Mouse (Mus musculus) CH12.LX (cell line): Measurements from ENCODE around the gene Atp2b4. TPM values are rescaled to one million over a fixed set of nuclear protein-coding genes. Genes with fewer than 3 reads are reported as not detected.

Experiments
- DNase-seq: peaks from one replicate; pipeline ENCODE4 v3.0.0-alpha.2; 2013; ENCODE audit errors: extremely low read depth
- H3K27ac ChIP-seq: 2 replicates; pipeline ENCODE4 v1.5.1; 2012; ENCODE audit warnings: low read depth, mild to moderate bottlenecking, control low read depth, moderate library complexity; ENCODE audit not compliant: insufficient read depth
- H3K27me3 ChIP-seq: replicated peaks from 2 replicates; pipeline ENCODE3; 2012; ENCODE audit warnings: inconsistent platforms
- H3K36me3 ChIP-seq, 2 experiments: replicated peaks in 1 of 2; 2 replicates each; pipeline versions ENCODE3 to v1.6.1; 2012; ENCODE audit warnings: inconsistent platforms in 1 of 2, low read length in 1 of 2, mild to moderate bottlenecking in 1 of 2, mixed read lengths in 1 of 2, moderate library complexity in 1 of 2; ENCODE audit not compliant: control insufficient read depth in 1 of 2, insufficient read depth in 1 of 2
- H3K4me1 ChIP-seq, 2 experiments: 2 replicates each; pipeline ENCODE4 v1.6.1; 2012; ENCODE audit warnings: inconsistent platforms in 1 of 2, moderate library complexity in 1 of 2; ENCODE audit not compliant: insufficient read depth in 2 of 2, control insufficient read depth in 1 of 2
- H3K4me2 ChIP-seq: 2 replicates; pipeline ENCODE4 v1.6.1; 2012; ENCODE audit warnings: low read depth, mild to moderate bottlenecking, control low read depth; ENCODE audit not compliant: poor library complexity, insufficient read depth, severe bottlenecking
- H3K4me3 ChIP-seq, 3 experiments: fragments of 150-350 bp in 1 of 3; sonication (generic) in 1 of 3; replicated peaks in 1 of 3; 2 replicates each; pipeline versions ENCODE3 to v1.5.1; 2011 to 2012; ENCODE audit warnings: low read depth in 2 of 3, low read length in 2 of 3, mild to moderate bottlenecking in 2 of 3, moderate library complexity in 2 of 3, control low read depth in 1 of 3, improper control_type of control experiment in 1 of 3, inconsistent platforms in 1 of 3, mixed read lengths in 1 of 3; ENCODE audit not compliant: poor library complexity in 1 of 3
- H3K79me2 ChIP-seq: replicated peaks from 2 replicates; pipeline ENCODE4 v1.6.1; 2012; ENCODE audit warnings: mild to moderate bottlenecking, moderate library complexity; ENCODE audit not compliant: control insufficient read depth, poor library complexity, insufficient read depth, severe bottlenecking; ENCODE audit errors: extremely low read depth
- H3K9ac ChIP-seq: 2 replicates; pipeline ENCODE4 v1.6.1; 2012; ENCODE audit warnings: low read depth, mild to moderate bottlenecking, control low read depth, moderate library complexity; ENCODE audit not compliant: insufficient read depth
- H3K9me3 ChIP-seq: replicated peaks from 2 replicates; pipeline ENCODE3; 2012; ENCODE audit warnings: low read length, inconsistent platforms, mixed read lengths
- CTCF ChIP-seq, 2 experiments: IDR thresholded peaks in 1 of 2; conservative IDR thresholded peaks in 1 of 2; 2 replicates each; pipeline ENCODE4 v1.5.1; 2011 to 2012; ENCODE audit warnings: low read depth in 2 of 2, low read length in 2 of 2, improper control_type of control experiment in 1 of 2, inconsistent platforms in 1 of 2, mild to moderate bottlenecking in 1 of 2, moderate library complexity in 1 of 2
- ETS1 ChIP-seq: conservative IDR thresholded peaks from 2 replicates; pipeline ENCODE4 v1.6.1; 2012; ENCODE audit warnings: low read depth, mild to moderate bottlenecking, inconsistent platforms, low read length, improper control_type of control experiment, moderate library complexity
- IRF4 ChIP-seq: IDR thresholded peaks from 2 replicates; pipeline ENCODE4 v1.6.1; 2014; ENCODE audit warnings: low read depth, mild to moderate bottlenecking, inconsistent platforms, low read length, improper control_type of control experiment
- JUN ChIP-seq: IDR thresholded peaks from 2 replicates; pipeline ENCODE4 v1.6.1; 2011; ENCODE audit warnings: low read depth, mild to moderate bottlenecking, low read length, improper control_type of control experiment, moderate library complexity; ENCODE audit not compliant: insufficient read depth
- MAFK ChIP-seq: IDR thresholded peaks from 2 replicates; pipeline ENCODE4 v1.6.1; 2011; ENCODE audit warnings: low read length, improper control_type of control experiment; ENCODE audit not compliant: insufficient replicate concordance
- MEF2A ChIP-seq: IDR thresholded peaks from 2 replicates; pipeline ENCODE4 v1.6.1; 2014; ENCODE audit warnings: low read depth, mild to moderate bottlenecking, inconsistent platforms, low read length, improper control_type of control experiment, borderline replicate concordance
- MXI1 ChIP-seq: IDR thresholded peaks from 2 replicates; pipeline ENCODE4 v1.6.1; 2011; ENCODE audit warnings: mild to moderate bottlenecking, low read depth, low read length, improper control_type of control experiment
- NRF1 ChIP-seq: IDR thresholded peaks from 2 replicates; pipeline ENCODE4 v1.6.1; 2014; ENCODE audit warnings: low read depth, mild to moderate bottlenecking, inconsistent platforms, low read length, improper control_type of control experiment, moderate library complexity
- PAX5 ChIP-seq: IDR thresholded peaks from 2 replicates; pipeline ENCODE4 v1.6.1; 2012; ENCODE audit warnings: low read length, inconsistent platforms, mixed read lengths
- POLR2A ChIP-seq: IDR thresholded peaks from 2 replicates; pipeline ENCODE4 v1.6.1; 2011; ENCODE audit warnings: low read depth, mild to moderate bottlenecking, improper control_type of control experiment, low read length
- POLR2AphosphoS2 ChIP-seq: IDR thresholded peaks from 2 replicates; pipeline ENCODE4 v1.6.1; 2011; ENCODE audit warnings: low read depth, low read length, improper control_type of control experiment
- SIN3A ChIP-seq: IDR thresholded peaks from 2 replicates; pipeline ENCODE4 v1.6.1; 2012; ENCODE audit warnings: low read length, improper control_type of control experiment, inconsistent platforms
- TCF12 ChIP-seq: IDR thresholded peaks from 2 replicates; pipeline ENCODE4 v1.6.1; 2014; ENCODE audit warnings: low read depth, mild to moderate bottlenecking, inconsistent platforms, low read length, improper control_type of control experiment
- USF1 ChIP-seq: IDR thresholded peaks from 2 replicates; pipeline ENCODE4 v1.6.1; 2014; ENCODE audit warnings: low read depth, mild to moderate bottlenecking, inconsistent platforms, low read length, improper control_type of control experiment
- USF2 ChIP-seq: conservative IDR thresholded peaks from 2 replicates; pipeline ENCODE4 v1.6.1; 2011; ENCODE audit warnings: low read depth, low read length, improper control_type of control experiment
- ZKSCAN1 ChIP-seq: IDR thresholded peaks from 2 replicates; pipeline ENCODE4 v1.6.1; 2012; ENCODE audit warnings: low read depth, inconsistent platforms, low read length, improper control_type of control experiment, borderline replicate concordance
- dilution Hi-C: fragments of 300-500 bp; cut with MboI; formaldehyde crosslinking; loops from 2 replicates; pipeline ENCODE4 v1.14.3; 2020; ENCODE audit warnings: low sequenced_read_pairs; ENCODE audit not compliant: extremely low pct_unique_long_range_greater_than_20kb, extremely low pct_ligation_motif_present
- in situ Hi-C: fragments of 300-500 bp; cut with MboI; formaldehyde crosslinking; loops from 3 replicates; pipeline ENCODE4 v1.14.3; 2019; ENCODE audit warnings: low sequenced_read_pairs, low pct_ligation_motif_present, low pct_unique_long_range_greater_than_20kb, mixed read lengths
- polyA plus RNA-seq: library from polyadenylated mRNA; unstranded; fragments of >175 nt; gene quantifications from 2 replicates; pipeline ENCODE4 v1.2.1, GENCODE M21; 2012; ENCODE audit warnings: low read depth; ENCODE audit not compliant: insufficient read length
- total RNA-seq, 2 experiments: library from RNA; depleted of rRNA; stranded (reverse); fragments of 300-350 nt in 1 of 2; fragments of >200 nt in 1 of 2; gene quantifications; 2 replicates each; pipeline ENCODE4 v1.2.3; 2012 to 2014

Atp2b4 gene
- total and polyA plus RNA-seq, 3 experiments = 6.9 to 18.4 (median 17.5) TPM

- peaks cover 32 to 76% of the 10 kb centered on the region in 2 experiments for H3K36me3 ChIP-seq
- dilution Hi-C loops = no loop called here
Measured at GRCm38 (mm10) chr1:133650288-133651055, 150.4 kb downstream of the Atp2b4 start.

More at GRCm38 (mm10) chr1:133650288-133651055, 150.4 kb downstream of the Atp2b4 start:
- in situ Hi-C loops = no loop called here
- Histone ChIP-seq H3K9me3 (no peaks in the 10 kb centered on the region), H3K4me1 (peaks cover 9 to 29% of the 10 kb centered on the region in 2 experiments; a peak in 3 of 4 replicates), H3K27ac (no peak overlapping the region), H3K4me2 (no peak overlapping the region), H3K9ac (no peak overlapping the region), H3K4me3 (no peak overlapping the region), H3K79me2 (peaks cover 69% of the 10 kb centered on the region), H3K27me3 (no peaks in the 10 kb centered on the region)
- DNase-seq = no peak
- no peak for TF ChIP-seq MEF2A
- TF ChIP-seq ZKSCAN1 = no peak
- TF ChIP-seq MAFK = no peak
- TF ChIP-seq IRF4 = no peak
- no peak for TF ChIP-seq ETS1
- no peak for TF ChIP-seq NRF1
- TF ChIP-seq POLR2AphosphoS2 = no peak
- no peak for TF ChIP-seq CTCF (conservative IDR thresholded peaks at IDR 0.05 in 1 of 2, IDR thresholded peaks at IDR 0.05 in 1 of 2; ENCODE audit: low read depth in 2 of 2, low read length in 2 of 2)
- no peak for TF ChIP-seq JUN
- TF ChIP-seq USF2 = no peak
- TF ChIP-seq SIN3A = no peak
- no peak for TF ChIP-seq TCF12
- no peak for TF ChIP-seq POLR2A
- TF ChIP-seq MXI1 = no peak
- TF ChIP-seq PAX5 = no peak
- TF ChIP-seq USF1 = no peak

Other genes starting within 250 kb of the Atp2b4 start
- 405 and 498 TPM in 2 replicates for gene Snrpe, start 190.8 kb downstream of the Atp2b4 start, total RNA-seq (2012; rRNA removed)
- 877 and 995 TPM in 2 replicates for gene Snrpe, start 190.8 kb downstream of the Atp2b4 start, total RNA-seq (2014; rRNA removed)
- gene Snrpe, start 190.8 kb downstream of the Atp2b4 start, polyA plus RNA-seq = 417 and 508 TPM in 2 replicates
- 4.4 and 5.3 TPM in 2 replicates for gene Zbed6, start 140.2 kb downstream of the Atp2b4 start, total RNA-seq (2012; rRNA removed)
- gene Zbed6, start 140.2 kb downstream of the Atp2b4 start, total RNA-seq (2014; rRNA removed) = 1.6 and 1.7 TPM in 2 replicates
- gene Zbed6, start 140.2 kb downstream of the Atp2b4 start, polyA plus RNA-seq = 2.9 and 3.7 TPM in 2 replicates
- gene Gm38394, start 139.7 kb downstream of the Atp2b4 start, total RNA-seq (2012; rRNA removed) = 4.0 and 4.7 TPM in 2 replicates
- gene Gm38394, start 139.7 kb downstream of the Atp2b4 start, total RNA-seq (2014; rRNA removed) = 2.7 and 2.8 TPM in 2 replicates
- 6.3 and 8.2 TPM in 2 replicates for gene Gm38394, start 139.7 kb downstream of the Atp2b4 start, polyA plus RNA-seq
- 14.9 and 17.9 TPM in 2 replicates for gene Lax1, start 110.9 kb downstream of the Atp2b4 start, total RNA-seq (2012; rRNA removed)
- gene Lax1, start 110.9 kb downstream of the Atp2b4 start, total RNA-seq (2014; rRNA removed) = 14.2 and 16.1 TPM in 2 replicates
- 15.0 and 15.6 TPM in 2 replicates for gene Lax1, start 110.9 kb downstream of the Atp2b4 start, polyA plus RNA-seq
- gene Optc, start 107.0 kb upstream of the Atp2b4 start, total RNA-seq (2012; rRNA removed) = not detected in 2 replicates
- not detected in 2 replicates for gene Optc, start 107.0 kb upstream of the Atp2b4 start, total RNA-seq (2014; rRNA removed)
- not detected in 2 replicates for gene Optc, start 107.0 kb upstream of the Atp2b4 start, polyA plus RNA-seq
- gene Prelp, start 120.4 kb upstream of the Atp2b4 start, total RNA-seq (2012; rRNA removed) = not detected in 2 replicates
- not detected in 2 replicates for gene Prelp, start 120.4 kb upstream of the Atp2b4 start, total RNA-seq (2014; rRNA removed)
- not detected in 2 replicates for gene Prelp, start 120.4 kb upstream of the Atp2b4 start, polyA plus RNA-seq
- gene Fmod, start 236.2 kb upstream of the Atp2b4 start, total RNA-seq (2012; rRNA removed) = not detected in 2 replicates
- gene Fmod, start 236.2 kb upstream of the Atp2b4 start, total RNA-seq (2014; rRNA removed) = not detected in 2 replicates
- not detected in 2 replicates for gene Fmod, start 236.2 kb upstream of the Atp2b4 start, polyA plus RNA-seq